Mouse (Mus musculus) monocyte, adult 2 months (primary cell): ENCODE data around the gene Boll.
A peak's percentile ranks its signal among the peaks of the same experiment; 100 is the strongest.
"Not testable (repeated sequence)": the region's sequence is repeated elsewhere in the genome, so short reads cannot be mapped to it uniquely, and the experiment has no call there.

ENCODE experiments used
- DNase-seq, 2 experiments: peaks; one replicate each; pipeline ENCODE4 v3.0.0; 2022; ENCODE audit warnings: low spot score in 2 of 2, low read depth in 1 of 2

Boll gene

GRCm38 (mm10) chr1:55363044-55363565 lies at the start of gene Boll:
Gene Boll, minus strand, starts transcription at chr1:55363469.
- DNase-seq: peak; percentile 24 to 41

GRCm38 (mm10) chr1:55412569-55412968 lies 49.3 kb upstream of the Boll start:
- DNase-seq: no peak

- no peak for DNase-seq
Observed at GRCm38 (mm10) chr1:55411079-55411478, 47.8 kb upstream of the Boll start.

GRCm38 (mm10) chr1:55410670-55411069 lies 47.4 kb upstream of the Boll start:
- no peak for DNase-seq

GRCm38 (mm10) chr1:55406531-55407375 lies 43.5 kb upstream of the Boll start:
- no peak for DNase-seq

- DNase-seq: no peak
Observed at GRCm38 (mm10) chr1:55406023-55406413, 42.7 kb upstream of the Boll start.

GRCm38 (mm10) chr1:55405272-55406022 lies 42.2 kb upstream of the Boll start, which contains the start of gene Plcl1:
Gene Plcl1, plus strand, starts transcription at chr1:55405921.
- peak; percentile 43 to 67 for DNase-seq

- no peak for DNase-seq
Observed at GRCm38 (mm10) chr1:55404439-55404838, 41.2 kb upstream of the Boll start.

GRCm38 (mm10) chr1:55399891-55400290 lies 36.6 kb upstream of the Boll start:
- DNase-seq: no peak

GRCm38 (mm10) chr1:55383114-55383773 lies 20.0 kb upstream of the Boll start:
- peak in 1 of 2 experiments; percentile 30 for DNase-seq

- DNase-seq: no peak
Observed at GRCm38 (mm10) chr1:55380527-55380926, 17.3 kb upstream of the Boll start.

- no peak for DNase-seq
Observed at GRCm38 (mm10) chr1:55372626-55373025, 9.4 kb upstream of the Boll start.

GRCm38 (mm10) chr1:55363586-55363985 lies 317 bp upstream of the Boll start:
- no peak for DNase-seq

- DNase-seq: no peak
Observed at GRCm38 (mm10) chr1:55362634-55363033, 635 bp downstream of the Boll start.

GRCm38 (mm10) chr1:55351914-55352313 lies 11.4 kb downstream of the Boll start:
- DNase-seq: not testable (repeated sequence)

- DNase-seq: not testable (repeated sequence)
Observed at GRCm38 (mm10) chr1:55325496-55325895, 37.8 kb downstream of the Boll start.

- DNase-seq: no peak
Observed at GRCm38 (mm10) chr1:55301077-55301476, 62.2 kb downstream of the Boll start.

GRCm38 (mm10) chr1:55279081-55279480 lies 84.2 kb downstream of the Boll start:
- no peak for DNase-seq

- DNase-seq: no peak
Observed at GRCm38 (mm10) chr1:55265447-55265846, 97.8 kb downstream of the Boll start.

GRCm38 (mm10) chr1:55264385-55264784 lies 98.9 kb downstream of the Boll start:
- DNase-seq: no peak

- DNase-seq: no peak
Observed at GRCm38 (mm10) chr1:55246374-55246773, 116.9 kb downstream of the Boll start.
